Mouse (Mus musculus) retina, embryonic 14.5 days (tissue): ENCODE measurements around the gene Mroh7.
"Not testable (repeated sequence)": the region's sequence is repeated elsewhere in the genome, so short reads cannot be mapped to it uniquely, and the experiment has no call there.

Source experiments
- DNase-seq: peaks from one replicate; pipeline ENCODE4 v3.0.0-alpha.2; 2015; ENCODE audit warnings: low spot score

Mroh7 gene

DNA sequence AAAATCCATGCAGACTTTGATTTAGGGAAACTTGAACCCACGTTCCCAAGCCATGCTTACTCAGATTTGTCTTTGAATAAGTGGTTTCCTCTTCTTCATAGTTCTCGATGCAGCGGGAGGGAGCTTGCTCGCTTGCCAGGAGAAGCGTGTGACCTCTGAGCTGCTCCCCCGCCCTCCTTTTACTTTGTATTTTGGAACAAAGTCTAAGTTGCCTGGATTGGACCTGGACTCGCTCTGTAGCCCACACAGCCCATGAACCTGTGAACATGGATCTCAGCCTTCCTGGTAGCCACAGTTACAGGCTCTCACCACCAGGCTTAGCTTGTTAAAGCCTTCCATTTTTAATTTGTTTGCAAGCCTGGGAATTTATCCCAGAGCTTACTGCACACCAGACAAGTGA is at the start of gene Mroh7:
Mroh7 (minus strand) TSS at position 112 of the 400 bp plus-strand sequence.
- no peak for DNase-seq

- DNase-seq, result peak; percentile 85
These were observed 49.3 kb upstream of the Mroh7 start for GRCm38 (mm10) chr4:106780045-106780444.

- DNase-seq, result peak; percentile 83
These were observed 47.5 kb upstream of the Mroh7 start for GRCm38 (mm10) chr4:106778116-106778788.

- DNase-seq, result peak; percentile 72
These were observed 46.3 kb upstream of the Mroh7 start for GRCm38 (mm10) chr4:106776998-106777397.

- not testable (repeated sequence) for DNase-seq
These were observed 45.0 kb upstream of the Mroh7 start for GRCm38 (mm10) chr4:106775767-106776166.

GRCm38 (mm10) chr4:106772558-106772957 is 41.8 kb upstream of the Mroh7 start:
- no peak for DNase-seq

DNA sequence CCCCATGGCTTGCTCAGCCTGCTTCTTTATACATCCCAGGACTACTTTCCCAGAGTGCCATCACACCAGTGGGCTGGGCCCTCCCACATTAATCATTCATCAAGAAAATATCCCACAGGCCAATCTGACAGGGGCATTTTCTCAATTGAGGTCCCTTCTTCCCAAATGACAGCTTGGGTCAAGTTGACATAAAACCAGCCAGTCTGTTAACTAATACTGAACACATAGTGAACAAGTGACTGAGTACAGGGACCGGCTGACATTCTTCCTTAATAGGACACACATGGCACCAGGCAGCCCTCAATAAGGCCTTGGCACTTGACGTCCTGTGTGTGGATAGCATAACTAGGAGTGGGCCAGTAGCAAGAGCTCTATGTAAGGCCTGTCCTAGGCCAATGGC is 38.6 kb upstream of the Mroh7 start:
- DNase-seq, result no peak

- DNase-seq, result no peak
These were observed 33.4 kb upstream of the Mroh7 start for GRCm38 (mm10) chr4:106764166-106764565.

GRCm38 (mm10) chr4:106751726-106752125 is 21.0 kb upstream of the Mroh7 start:
- no peak for DNase-seq

DNA sequence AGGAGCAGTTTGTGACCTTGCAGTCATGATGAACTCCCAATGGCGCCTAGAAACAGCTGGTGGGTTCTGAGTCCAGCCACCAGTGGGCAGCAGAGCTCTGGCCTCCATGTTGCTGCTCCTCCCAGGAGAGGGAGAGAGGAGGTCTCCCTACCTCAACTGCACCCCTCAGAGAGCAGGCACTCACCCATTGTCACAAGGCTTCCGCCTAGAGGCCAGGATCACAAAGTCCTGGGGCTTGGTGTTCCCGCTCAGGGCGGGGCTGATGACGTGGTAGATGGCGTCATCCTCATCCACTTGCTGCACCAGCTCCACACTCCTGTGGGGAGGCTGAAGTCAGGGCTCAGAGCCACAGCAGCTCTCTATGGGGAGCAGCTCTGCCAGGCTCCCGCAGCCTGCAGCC is 19.0 kb upstream of the Mroh7 start:
- DNase-seq, result peak; percentile 89

DNA sequence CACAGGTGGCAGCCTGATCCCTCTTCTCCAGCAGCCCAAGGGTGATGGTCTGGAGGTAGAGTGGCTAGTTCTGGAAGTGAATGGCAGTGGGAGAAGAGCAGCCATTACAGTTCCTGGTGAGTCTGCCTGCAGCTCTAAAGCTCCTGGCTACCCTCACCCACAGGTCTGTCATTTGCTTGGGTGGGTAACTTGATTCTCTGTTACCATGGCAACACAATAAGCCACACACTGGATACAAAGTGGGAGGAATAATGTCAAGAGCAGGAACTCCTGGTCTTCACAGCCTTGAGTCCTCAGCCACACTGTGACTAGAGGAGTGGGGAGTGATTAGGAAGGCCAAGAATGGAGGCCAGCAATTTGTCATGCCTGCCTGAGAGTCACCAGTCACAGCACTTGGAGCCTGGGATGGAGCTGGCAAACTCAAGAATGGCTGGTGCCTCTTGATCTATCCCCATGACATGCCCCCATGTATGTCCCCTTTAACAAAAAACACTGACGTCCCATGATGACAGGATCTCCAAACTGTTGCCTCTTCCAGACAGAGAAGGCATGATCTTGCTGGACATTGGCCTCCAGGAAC is 16.4 kb upstream of the Mroh7 start:
- no peak for DNase-seq

- no peak for DNase-seq
These were observed 15.1 kb upstream of the Mroh7 start for GRCm38 (mm10) chr4:106745862-106746261.

DNA sequence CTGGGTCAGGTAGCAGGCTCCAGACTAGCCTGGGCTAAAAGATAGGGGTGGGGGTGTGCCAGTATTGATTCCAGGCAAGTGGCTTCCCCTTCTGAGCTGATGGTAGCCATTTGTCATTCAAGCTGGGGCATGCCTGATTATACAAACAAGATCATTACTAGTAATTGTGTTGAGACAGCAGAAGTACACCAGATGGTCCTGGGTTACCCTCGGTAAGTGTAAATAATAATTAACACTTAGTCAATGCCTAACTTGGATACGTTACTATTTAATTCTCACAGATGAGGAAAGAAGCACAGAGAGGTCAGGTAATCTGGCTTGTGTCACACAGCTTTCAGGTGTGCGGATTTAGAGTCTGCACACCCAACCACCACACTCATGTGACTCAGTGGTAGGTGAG is 7.2 kb upstream of the Mroh7 start:
- no peak for DNase-seq

DNA sequence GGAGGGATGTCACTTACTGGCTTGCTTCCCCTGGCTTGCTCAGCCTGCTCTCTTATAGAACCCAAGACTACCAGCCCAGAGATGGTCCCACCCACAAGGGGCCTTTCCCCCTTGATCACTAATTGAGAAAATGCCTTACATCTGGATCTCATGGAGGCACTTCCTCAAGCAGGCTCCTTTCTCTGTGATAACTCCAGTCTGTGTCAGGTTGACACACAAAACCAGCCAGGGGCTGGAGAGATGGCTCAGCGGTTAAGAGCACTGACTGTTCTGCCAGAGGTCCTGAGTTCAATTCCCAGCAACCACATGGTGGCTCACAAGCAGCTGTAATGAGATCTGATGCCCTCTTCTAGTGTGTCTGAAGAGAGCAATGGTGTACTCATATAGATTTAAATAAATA is 6.2 kb upstream of the Mroh7 start:
- DNase-seq, result not testable (repeated sequence)

GRCm38 (mm10) chr4:106733636-106734035 is 2.9 kb upstream of the Mroh7 start, which contains the start of gene Fam151a:
Gene Fam151a (plus strand): TSS chr4:106733889.
- no peak for DNase-seq

DNA sequence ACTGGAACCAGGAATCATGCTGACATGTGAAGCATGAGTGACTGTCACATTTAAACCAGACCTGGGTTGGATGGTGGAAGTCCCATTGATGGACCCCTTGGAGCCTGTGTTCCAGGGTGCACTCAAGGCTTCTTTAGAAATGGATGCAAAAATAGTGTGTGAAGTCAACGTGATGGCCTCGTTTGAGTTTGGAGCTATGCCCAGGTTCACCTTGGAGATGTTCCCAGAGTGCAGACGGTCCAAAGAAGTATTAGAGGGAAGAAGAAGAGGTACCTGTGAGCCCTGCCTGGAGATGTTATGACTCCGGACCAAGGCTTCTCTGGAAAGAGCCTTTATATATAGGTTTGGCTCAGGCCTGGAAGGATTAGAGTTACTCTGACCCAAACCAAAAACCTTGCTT is 10.1 kb downstream of the Mroh7 start:
- DNase-seq, result no peak

GRCm38 (mm10) chr4:106713622-106714021 is 17.1 kb downstream of the Mroh7 start:
- DNase-seq, result no peak

DNA sequence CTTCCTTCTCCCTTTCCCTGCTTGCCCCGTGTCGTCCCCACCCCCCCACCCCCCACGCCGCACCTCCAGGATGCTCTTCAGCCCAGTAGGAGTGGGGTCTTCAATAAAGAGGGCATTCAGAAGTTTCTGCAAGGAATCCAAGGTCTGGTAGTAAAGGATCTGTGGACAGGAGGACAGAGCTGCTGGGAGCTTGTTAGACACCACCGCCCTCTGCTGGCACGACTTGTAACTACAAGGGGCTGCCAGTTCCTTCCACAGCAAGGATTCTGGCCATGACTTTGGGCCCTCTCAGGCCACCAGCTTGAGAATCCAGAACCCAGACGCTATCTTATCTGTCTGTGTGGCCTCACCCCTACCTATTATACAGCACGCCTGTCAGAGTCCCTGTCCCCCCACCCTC is 22.3 kb downstream of the Mroh7 start:
- DNase-seq, result peak; percentile 92

- no peak for DNase-seq
These were observed 22.8 kb downstream of the Mroh7 start for GRCm38 (mm10) chr4:106707957-106708356.

- DNase-seq, result no peak
These were observed 25.5 kb downstream of the Mroh7 start for GRCm38 (mm10) chr4:106705096-106705665.

DNA sequence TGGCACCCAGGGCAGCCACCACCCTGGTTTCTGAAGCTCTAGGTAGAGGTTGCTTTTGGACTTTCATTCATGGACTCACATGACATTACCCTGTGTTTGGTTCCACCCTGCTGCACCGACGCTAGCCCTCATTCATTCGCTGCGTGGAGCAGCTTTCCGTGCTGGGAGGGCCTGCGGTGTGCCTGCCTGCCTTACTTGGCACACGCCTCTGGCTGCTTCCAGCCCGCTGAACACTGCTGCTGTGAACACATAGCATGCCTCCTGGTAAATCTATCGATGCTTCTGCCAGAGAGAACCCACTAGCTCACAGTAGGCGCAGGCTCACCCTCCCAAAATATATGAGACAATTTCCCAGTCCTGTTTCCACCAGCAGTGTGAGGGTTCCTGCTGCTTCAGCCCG is 26.3 kb downstream of the Mroh7 start:
- no peak for DNase-seq

- no peak for DNase-seq
These were observed 26.8 kb downstream of the Mroh7 start for GRCm38 (mm10) chr4:106703956-106704355.

DNA sequence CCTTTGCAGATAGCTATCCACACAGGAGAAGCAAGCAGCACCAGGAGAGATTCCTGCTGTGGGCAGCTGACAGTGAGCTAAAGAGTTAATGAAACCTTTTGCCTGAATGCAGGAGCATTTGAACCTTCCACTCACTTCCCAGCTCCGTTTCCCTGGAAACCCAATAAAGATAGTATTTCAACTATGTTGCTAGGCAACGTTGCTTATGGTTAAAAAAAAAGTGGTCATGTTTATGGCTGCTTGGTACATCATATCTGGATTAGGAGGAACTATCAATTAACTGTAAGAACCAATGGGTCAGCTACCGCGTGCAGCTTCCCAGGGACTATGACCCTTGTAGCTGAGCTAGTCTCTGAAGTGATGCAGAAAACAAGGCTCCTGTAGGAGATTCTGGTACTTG is 29.9 kb downstream of the Mroh7 start:
- DNase-seq, result no peak

- peak; percentile 75 for DNase-seq
These were observed 30.7 kb downstream of the Mroh7 start for GRCm38 (mm10) chr4:106699989-106700388.
